Mouse (Mus musculus) forebrain, embryonic 15.5 days (tissue): ENCODE measurements around the gene Hdhd5. TPM values are rescaled to one million over a fixed set of nuclear protein-coding genes. Genes with fewer than 3 reads are reported as not detected.

ENCODE experiments used
- ATAC-seq: fragments of 200-750 bp; cut with Nextera tagmentation; replicated peaks from 2 replicates; pipeline ENCODE4 v1.8.0; 2017; ENCODE audit warnings: mild to moderate bottlenecking, moderate TSS enrichment, moderate library complexity
- H3K27ac ChIP-seq: fragments of 300-500 bp; sonication (generic); replicated peaks from 2 replicates; pipeline ENCODE4 v1.5.1; 2015; ENCODE audit warnings: mild to moderate bottlenecking, inconsistent platforms
- H3K27me3 ChIP-seq: fragments of 300-500 bp; sonication (generic); 2 replicates; pipeline ENCODE4 v1.6.1; 2015; ENCODE audit warnings: inconsistent platforms
- H3K36me3 ChIP-seq: fragments of 300-500 bp; sonication (generic); 2 replicates; pipeline ENCODE4 v1.6.1; 2015; ENCODE audit warnings: mild to moderate bottlenecking, inconsistent platforms
- H3K4me1 ChIP-seq: fragments of 300-500 bp; sonication (generic); 2 replicates; pipeline ENCODE4 v1.6.1; 2015; ENCODE audit warnings: inconsistent platforms
- H3K4me2 ChIP-seq: fragments of 300-500 bp; sonication (generic); replicated peaks from 2 replicates; pipeline ENCODE4 v1.6.1; 2015; ENCODE audit warnings: mild to moderate bottlenecking, inconsistent platforms
- H3K4me3 ChIP-seq: fragments of 300-500 bp; sonication (generic); 2 replicates; pipeline ENCODE4 v1.5.1; 2015; ENCODE audit warnings: mild to moderate bottlenecking, inconsistent platforms
- H3K9ac ChIP-seq: fragments of 300-500 bp; sonication (generic); replicated peaks from 2 replicates; pipeline ENCODE4 v1.6.1; 2015; ENCODE audit warnings: mild to moderate bottlenecking, inconsistent platforms
- H3K9me3 ChIP-seq: fragments of 300-500 bp; sonication (generic); 2 replicates; pipeline ENCODE4 v1.6.1; 2016; ENCODE audit warnings: inconsistent platforms
- WGBS: fragments of 180-500 bp; shearing (Covaris S2); methylation state at CpG from one replicate; pipeline ENCODE4 v1.1.7; 2015; ENCODE audit warnings: mixed read lengths; 5-methylcytosine and 5-hydroxymethylcytosine counted together
- polyA plus RNA-seq: library from polyadenylated mRNA; unstranded; fragments of >200 nt; fragmentation: Nextera tagmentation; extraction: Ambion mirVana; gene quantifications from 2 replicates; pipeline ENCODE4 v1.2.1, GENCODE M21; 2015

Gene Hdhd5
- polyA plus RNA-seq = 16.8 and 18.2 TPM in 2 replicates

GRCm38 (mm10) chr6:120531020-120531965 is at the start of gene Hdhd5:
Hdhd5 (minus strand) TSS chr6:120531319.
- no peaks in the 10 kb centered on the region for H3K9me3 ChIP-seq
- WGBS = under 1% methylated on average over 73 of the region's 75 CpGs
- H3K4me1 ChIP-seq = peaks cover 26% of the 10 kb centered on the region
- peak within 1 kb of the TSS; percentile 93 for H3K4me3 ChIP-seq
- H3K9ac ChIP-seq = peak within 1 kb of the TSS; percentile 87
- H3K27me3 ChIP-seq = no peaks in the 10 kb centered on the region
- peak within 1 kb of the TSS; percentile 36 for H3K27ac ChIP-seq
- H3K36me3 ChIP-seq = no peaks in the 10 kb centered on the region
- H3K4me2 ChIP-seq = peak within 1 kb of the TSS; percentile 54
- peak; percentile 100 for ATAC-seq

GRCm38 (mm10) chr6:120580713-120581015 is 49.5 kb upstream of the Hdhd5 start:
- Histone ChIP-seq H3K9ac (0 out of 2 replicates have a peak overlapping the region, but pooled peaks have one; percentile 28), H3K4me1 (peaks cover 24% of the 10 kb centered on the region), H3K27ac (peak overlapping the region; percentile 90), H3K9me3 (no peaks in the 10 kb centered on the region), H3K4me3 (peak overlapping the region; percentile 44), H3K4me2 (peak overlapping the region; percentile 91), H3K36me3 (no peaks in the 10 kb centered on the region), H3K27me3 (no peaks in the 10 kb centered on the region)
- peak; percentile 7 for ATAC-seq
- 0% methylated on average over 1 of the region's 1 CpGs for WGBS

- Histone ChIP-seq H3K27ac (peak overlapping the region; percentile 90), H3K4me3 (peak overlapping the region; percentile 44), H3K36me3 (no peaks in the 10 kb centered on the region), H3K9ac (peak overlapping the region; percentile 48), H3K27me3 (no peaks in the 10 kb centered on the region), H3K4me2 (peak overlapping the region; percentile 91), H3K4me1 (peaks cover 24% of the 10 kb centered on the region), H3K9me3 (no peaks in the 10 kb centered on the region)
- WGBS = 2% methylated on average over 21 of the region's 23 CpGs
- ATAC-seq = peak; percentile 93
These were observed 49.0 kb upstream of the Hdhd5 start for GRCm38 (mm10) chr6:120579831-120580712.

- Histone ChIP-seq H3K36me3 (no peaks in the 10 kb centered on the region), H3K27me3 (no peaks in the 10 kb centered on the region), H3K27ac (peak overlapping the region; percentile 90), H3K4me2 (peak overlapping the region; percentile 91), H3K9me3 (no peaks in the 10 kb centered on the region), H3K4me3 (peak overlapping the region; percentile 44), H3K4me1 (peaks cover 24% of the 10 kb centered on the region), H3K9ac (peak overlapping the region; percentile 48)
- under 1% methylated on average over 21 of the region's 21 CpGs for WGBS
- ATAC-seq = no peak; the same call in 1 of the 2 replicates
These were observed 48.2 kb upstream of the Hdhd5 start for GRCm38 (mm10) chr6:120579110-120579830.

GRCm38 (mm10) chr6:120578471-120578870 is 47.4 kb upstream of the Hdhd5 start:
- Histone ChIP-seq H3K27ac (peak overlapping the region; percentile 90), H3K9me3 (no peaks in the 10 kb centered on the region), H3K4me1 (peaks cover 24% of the 10 kb centered on the region), H3K9ac (peak overlapping the region; percentile 48; the same call in 1 of the 2 replicates), H3K36me3 (no peaks in the 10 kb centered on the region), H3K4me3 (no peak overlapping the region), H3K27me3 (no peaks in the 10 kb centered on the region), H3K4me2 (peak overlapping the region; percentile 91; the same call in 1 of the 2 replicates)
- WGBS = 47% methylated on average over 5 of the region's 5 CpGs
- no peak for ATAC-seq

- Histone ChIP-seq H3K36me3 (no peaks in the 10 kb centered on the region), H3K4me3 (no peak overlapping the region), H3K9ac (no peak overlapping the region), H3K27ac (no peak overlapping the region), H3K9me3 (no peaks in the 10 kb centered on the region), H3K4me2 (no peak overlapping the region), H3K4me1 (no peaks in the 10 kb centered on the region), H3K27me3 (no peaks in the 10 kb centered on the region)
- 85% methylated on average over 1 of the region's 1 CpGs for WGBS
- no peak for ATAC-seq
These were observed 41.3 kb upstream of the Hdhd5 start for GRCm38 (mm10) chr6:120572372-120572771.

- no peaks in the 10 kb centered on the region for H3K4me1 ChIP-seq
- H3K4me2 ChIP-seq = no peak overlapping the region
- no peak overlapping the region for H3K4me3 ChIP-seq
- H3K9me3 ChIP-seq = no peaks in the 10 kb centered on the region
- no peaks in the 10 kb centered on the region for H3K36me3 ChIP-seq
- H3K27me3 ChIP-seq = no peaks in the 10 kb centered on the region
- H3K9ac ChIP-seq = no peak overlapping the region
- ATAC-seq = no peak
- WGBS = 73% methylated on average over 1 of the region's 1 CpGs
- no peak overlapping the region for H3K27ac ChIP-seq
These were observed 37.1 kb upstream of the Hdhd5 start for GRCm38 (mm10) chr6:120568257-120568656.

GRCm38 (mm10) chr6:120566911-120567909 is 36.1 kb upstream of the Hdhd5 start:
- ATAC-seq = no peak
- Histone ChIP-seq H3K27me3 (no peaks in the 10 kb centered on the region), H3K4me1 (no peaks in the 10 kb centered on the region), H3K27ac (no peak overlapping the region), H3K9ac (no peak overlapping the region), H3K36me3 (no peaks in the 10 kb centered on the region), H3K4me3 (no peak overlapping the region), H3K4me2 (no peak overlapping the region), H3K9me3 (no peaks in the 10 kb centered on the region)
- WGBS = 61% methylated on average over 18 of the region's 18 CpGs

- H3K27ac ChIP-seq = no peak overlapping the region
- H3K9ac ChIP-seq = no peak overlapping the region
- no peak for ATAC-seq
- WGBS = 91% methylated on average over 8 of the region's 8 CpGs
- H3K4me3 ChIP-seq = no peak overlapping the region
- H3K4me1 ChIP-seq = no peaks in the 10 kb centered on the region
- H3K9me3 ChIP-seq = no peaks in the 10 kb centered on the region
- H3K27me3 ChIP-seq = no peaks in the 10 kb centered on the region
- H3K4me2 ChIP-seq = no peak overlapping the region
- H3K36me3 ChIP-seq = no peaks in the 10 kb centered on the region
These were observed 25.5 kb upstream of the Hdhd5 start for GRCm38 (mm10) chr6:120556641-120557040.

- H3K36me3 ChIP-seq = no peaks in the 10 kb centered on the region
- no peak overlapping the region for H3K9ac ChIP-seq
- 87% methylated on average over 6 of the region's 6 CpGs for WGBS
- no peak overlapping the region for H3K4me2 ChIP-seq
- H3K27me3 ChIP-seq = no peaks in the 10 kb centered on the region
- H3K27ac ChIP-seq = no peak overlapping the region
- no peaks in the 10 kb centered on the region for H3K9me3 ChIP-seq
- no peak overlapping the region for H3K4me3 ChIP-seq
- no peaks in the 10 kb centered on the region for H3K4me1 ChIP-seq
- ATAC-seq = no peak
These were observed 25.0 kb upstream of the Hdhd5 start for GRCm38 (mm10) chr6:120555983-120556567.
